Mouse (Mus musculus) kidney, adult 2 months (tissue): Measurements from ENCODE around the gene Olfr993.

Experiments
- CTCF ChIP-seq: fragments of 200-500 bp; conservative IDR thresholded peaks from 2 replicates; pipeline ENCODE4 v1.5.1; 2011; ENCODE audit warnings: low read depth, mild to moderate bottlenecking, control low read depth, low read length, moderate library complexity, mixed read lengths; ENCODE audit not compliant: insufficient read depth, insufficient read length
- POLR2A ChIP-seq: fragments of 200-500 bp; IDR thresholded peaks from one replicate; pipeline ENCODE4 v1.6.1; 2011; ENCODE audit warnings: low read depth, low read length, control low read depth

DNA sequence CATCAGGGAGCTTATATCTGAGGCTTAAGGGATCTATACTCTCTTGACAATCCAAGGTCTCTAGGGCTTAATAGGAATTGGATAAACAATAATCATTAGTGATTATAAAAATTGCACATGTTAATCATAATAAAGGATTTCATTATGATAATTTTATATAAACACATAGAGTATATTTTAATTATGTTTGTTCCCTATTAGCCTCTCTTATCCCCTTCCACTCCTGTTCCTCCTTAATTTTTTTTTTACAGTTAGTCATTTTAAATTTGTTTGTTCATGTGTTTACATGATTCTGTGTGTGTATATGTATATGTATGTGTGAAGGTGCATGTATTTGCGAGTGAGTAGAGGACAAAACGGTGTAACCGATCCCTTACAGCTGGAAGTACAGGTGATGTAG, 21.7 kb upstream of the Olfr993 start, which contains the start of gene Olfr994:
- TF ChIP-seq CTCF = no peak
- TF ChIP-seq POLR2A = no peak
